Mouse (Mus musculus) C2C12 (cell line): ENCODE measurements around the gene Iqsec1.

Experiments
- CTCF ChIP-seq: IDR thresholded peaks from one replicate; pipeline ENCODE4 v1.5.1; 2011; ENCODE audit not compliant: control insufficient read depth, insufficient read depth, insufficient read length
- MYOG ChIP-seq: IDR thresholded peaks from one replicate; pipeline ENCODE4 v1.6.1; 2011; ENCODE audit not compliant: control insufficient read depth, insufficient read length; ENCODE audit errors: extremely low read depth
- USF1 ChIP-seq: IDR thresholded peaks from one replicate; pipeline ENCODE4 v1.6.1; 2011; ENCODE audit warnings: low read depth, mild to moderate bottlenecking, control low read depth, moderate library complexity

DNA sequence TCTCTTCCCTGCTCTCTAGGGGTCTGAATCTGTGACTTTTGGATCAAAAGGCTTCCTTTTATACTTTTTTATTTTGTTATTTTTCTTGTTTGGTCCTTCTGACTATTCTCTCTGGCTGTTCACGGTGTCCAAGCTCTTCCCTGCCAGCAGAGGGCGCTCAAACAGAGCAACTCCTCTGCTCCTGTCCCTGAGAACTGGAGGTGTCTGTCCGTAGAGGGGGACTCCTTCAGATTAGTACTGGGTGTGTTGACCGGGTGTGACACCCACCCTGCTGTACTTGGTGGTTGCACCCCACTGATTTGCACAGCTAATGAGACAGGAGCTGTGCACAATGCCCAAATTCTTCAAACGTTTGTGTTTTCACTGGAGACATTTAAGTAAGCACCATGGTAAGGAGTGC is 381.3 kb downstream of the Iqsec1 start:
- TF ChIP-seq CTCF (peak; percentile 38), USF1 (no peak), MYOG (no peak)
